Mouse (Mus musculus): ENCODE data around the gene Sh3bp4. TPM values are rescaled to one million over a fixed set of nuclear protein-coding genes. Genes with fewer than 3 reads are reported as not detected.

Sh3bp4 gene
- polyA plus RNA-seq, 1 experiment from 2014 or later = 2.1 TPM

GRCm38 (mm10) chr1:89056175-89056574, 14.0 kb upstream of the Sh3bp4 start:
- Histone ChIP-seq H3K36me3 (ENCODE audit: inconsistent target) (no peaks in the 10 kb centered on the region), H3K79me2 (ENCODE audit: inconsistent target) (no peaks in the 10 kb centered on the region), H3K4me3 (ENCODE audit: inconsistent target) (no peak overlapping the region), H3K27ac (no peak overlapping the region)
- WGBS (ENCODE audit: missing documents) = 88% methylated on average over 1 of the region's 1 CpGs

- H3K27ac ChIP-seq = no peak overlapping the region
- H3K36me3 ChIP-seq (ENCODE audit: inconsistent target) = no peaks in the 10 kb centered on the region
- no peak overlapping the region for H3K4me3 ChIP-seq (ENCODE audit: inconsistent target)
- WGBS (ENCODE audit: missing documents) = 85% methylated on average over 3 of the region's 3 CpGs
- H3K79me2 ChIP-seq (ENCODE audit: inconsistent target) = no peaks in the 10 kb centered on the region
These were observed 12.8 kb upstream of the Sh3bp4 start for GRCm38 (mm10) chr1:89057430-89057829.

- Histone ChIP-seq H3K79me2 (ENCODE audit: inconsistent target) (no peaks in the 10 kb centered on the region), H3K27ac (no peak overlapping the region), H3K36me3 (ENCODE audit: inconsistent target) (no peaks in the 10 kb centered on the region), H3K4me3 (ENCODE audit: inconsistent target) (no peak overlapping the region)
- 83% methylated on average over 1 of the region's 1 CpGs for WGBS (ENCODE audit: missing documents)
These were observed 12.2 kb upstream of the Sh3bp4 start for GRCm38 (mm10) chr1:89058011-89058410.

GRCm38 (mm10) chr1:89062977-89063376, 7.2 kb upstream of the Sh3bp4 start:
- Histone ChIP-seq H3K79me2 (ENCODE audit: inconsistent target) (no peaks in the 10 kb centered on the region), H3K27ac (no peak overlapping the region), H3K4me3 (ENCODE audit: inconsistent target) (no peak overlapping the region), H3K36me3 (ENCODE audit: inconsistent target) (no peaks in the 10 kb centered on the region)
- 78% methylated on average over 4 of the region's 4 CpGs for WGBS (ENCODE audit: missing documents)

GRCm38 (mm10) chr1:89063800-89064199, 6.4 kb upstream of the Sh3bp4 start:
- Histone ChIP-seq H3K36me3 (ENCODE audit: inconsistent target) (no peaks in the 10 kb centered on the region), H3K27ac (no peak overlapping the region), H3K4me3 (ENCODE audit: inconsistent target) (no peak overlapping the region), H3K79me2 (ENCODE audit: inconsistent target) (no peaks in the 10 kb centered on the region)
- WGBS (ENCODE audit: missing documents) = 89% methylated on average over 3 of the region's 3 CpGs

GRCm38 (mm10) chr1:89068812-89069211, 1.4 kb upstream of the Sh3bp4 start:
- WGBS (ENCODE audit: missing documents) = 82% methylated on average over 5 of the region's 5 CpGs
- H3K79me2 ChIP-seq (ENCODE audit: inconsistent target) = no peaks in the 10 kb centered on the region
- peak overlapping the region; percentile 95 for H3K27ac ChIP-seq
- no peaks in the 10 kb centered on the region for H3K36me3 ChIP-seq (ENCODE audit: inconsistent target)
- H3K4me3 ChIP-seq (ENCODE audit: inconsistent target) = no peak overlapping the region

GRCm38 (mm10) chr1:89069479-89070102, 624 bp upstream of the Sh3bp4 start:
- H3K27ac ChIP-seq = peak overlapping the region; percentile 95
- H3K4me3 ChIP-seq (ENCODE audit: inconsistent target) = peak overlapping the region; percentile 27

GRCm38 (mm10) chr1:89070871-89071361, 701 bp downstream of the Sh3bp4 start:
- Histone ChIP-seq H3K27ac (no peak overlapping the region), H3K36me3 (ENCODE audit: inconsistent target) (no peaks in the 10 kb centered on the region), H3K79me2 (ENCODE audit: inconsistent target) (no peaks in the 10 kb centered on the region), H3K4me3 (ENCODE audit: inconsistent target) (peak overlapping the region; percentile 42)
- 5% methylated on average over 28 of the region's 28 CpGs for WGBS (ENCODE audit: missing documents)

More at GRCm38 (mm10) chr1:89069479-89070102, 624 bp upstream of the Sh3bp4 start:
- no peaks in the 10 kb centered on the region for H3K79me2 ChIP-seq (ENCODE audit: inconsistent target)
- WGBS (ENCODE audit: missing documents) = 4% methylated on average over 25 of the region's 25 CpGs
- H3K36me3 ChIP-seq (ENCODE audit: inconsistent target) = no peaks in the 10 kb centered on the region

- Histone ChIP-seq H3K79me2 (ENCODE audit: inconsistent target) (no peaks in the 10 kb centered on the region), H3K27ac (no peak overlapping the region), H3K36me3 (ENCODE audit: inconsistent target) (no peaks in the 10 kb centered on the region), H3K4me3 (ENCODE audit: inconsistent target) (no peak overlapping the region)
- 66% methylated on average over 15 of the region's 15 CpGs for WGBS (ENCODE audit: missing documents)
These were observed 1.3 kb downstream of the Sh3bp4 start for GRCm38 (mm10) chr1:89071371-89072142.

- no peak overlapping the region for H3K27ac ChIP-seq
- WGBS (ENCODE audit: missing documents) = 87% methylated on average over 14 of the region's 14 CpGs
- no peak overlapping the region for H3K4me3 ChIP-seq (ENCODE audit: inconsistent target)
- H3K79me2 ChIP-seq (ENCODE audit: inconsistent target) = no peaks in the 10 kb centered on the region
- no peaks in the 10 kb centered on the region for H3K36me3 ChIP-seq (ENCODE audit: inconsistent target)
These were observed 2.2 kb downstream of the Sh3bp4 start for GRCm38 (mm10) chr1:89072143-89072990.

GRCm38 (mm10) chr1:89073291-89073846, 3.2 kb downstream of the Sh3bp4 start:
- H3K4me3 ChIP-seq (ENCODE audit: inconsistent target) = no peak overlapping the region
- 90% methylated on average over 5 of the region's 5 CpGs for WGBS (ENCODE audit: missing documents)
- no peaks in the 10 kb centered on the region for H3K36me3 ChIP-seq (ENCODE audit: inconsistent target)
- H3K27ac ChIP-seq = no peak overlapping the region
- no peaks in the 10 kb centered on the region for H3K79me2 ChIP-seq (ENCODE audit: inconsistent target)

GRCm38 (mm10) chr1:89074678-89075077, 4.5 kb downstream of the Sh3bp4 start:
- Histone ChIP-seq H3K27ac (no peak overlapping the region), H3K4me3 (ENCODE audit: inconsistent target) (no peak overlapping the region), H3K36me3 (ENCODE audit: inconsistent target) (no peaks in the 10 kb centered on the region), H3K79me2 (ENCODE audit: inconsistent target) (no peaks in the 10 kb centered on the region)
- 81% methylated on average over 6 of the region's 6 CpGs for WGBS (ENCODE audit: missing documents)

- Histone ChIP-seq H3K4me3 (ENCODE audit: inconsistent target) (no peak overlapping the region), H3K36me3 (ENCODE audit: inconsistent target) (no peaks in the 10 kb centered on the region), H3K27ac (no peak overlapping the region), H3K79me2 (ENCODE audit: inconsistent target) (no peaks in the 10 kb centered on the region)
- 89% methylated on average over 8 of the region's 8 CpGs for WGBS (ENCODE audit: missing documents)
These were observed 4.9 kb downstream of the Sh3bp4 start for GRCm38 (mm10) chr1:89075120-89075519.

- Histone ChIP-seq H3K27ac (no peak overlapping the region), H3K79me2 (ENCODE audit: inconsistent target) (no peaks in the 10 kb centered on the region), H3K4me3 (ENCODE audit: inconsistent target) (no peak overlapping the region), H3K36me3 (ENCODE audit: inconsistent target) (no peaks in the 10 kb centered on the region)
- 92% methylated on average over 9 of the region's 9 CpGs for WGBS (ENCODE audit: missing documents)
These were observed 6.6 kb downstream of the Sh3bp4 start for GRCm38 (mm10) chr1:89076777-89077176.
